Mouse (Mus musculus) common myeloid progenitor, adult 5-6 weeks (primary cell): ENCODE measurements around the gene U2surp. TPM values are rescaled to one million over a fixed set of nuclear protein-coding genes. Genes with fewer than 3 reads are reported as not detected.

Experiments
- ATAC-seq: replicated peaks from 2 replicates; pipeline ENCODE4 v1.8.0; 2016; ENCODE audit warnings: low read depth, mild to moderate bottlenecking, moderate TSS enrichment, inconsistent platforms; ENCODE audit not compliant: poor library complexity, severe bottlenecking
- total RNA-seq: library from RNA; stranded (forward); fragments of 200-1000, 187-1606 nt; gene quantifications from 2 replicates; pipeline ENCODE4 v1.2.3, GENCODE M21; 2017

U2surp gene
- total RNA-seq, 1 experiment from 2014 or later: 227 TPM

DNA sequence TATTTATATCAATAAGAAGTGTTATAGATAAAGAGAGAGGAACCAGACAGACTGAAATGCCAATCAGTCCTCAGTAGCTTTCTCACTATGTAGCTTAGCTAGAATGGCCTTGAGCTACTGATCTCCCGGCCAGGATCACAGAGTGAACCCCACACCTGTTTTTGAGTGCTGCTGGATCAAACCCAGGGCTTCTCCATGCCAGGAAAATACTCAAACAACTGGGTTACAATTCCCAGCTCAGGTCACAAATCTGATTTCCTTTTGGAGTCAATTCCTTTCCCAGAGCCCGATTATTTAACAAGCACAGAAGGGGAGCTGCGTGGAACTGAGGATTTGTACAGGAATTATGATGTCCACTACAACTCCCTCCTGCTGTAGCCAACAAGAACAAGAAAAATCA is 31.8 kb downstream of the U2surp start:
- no peak for ATAC-seq

DNA sequence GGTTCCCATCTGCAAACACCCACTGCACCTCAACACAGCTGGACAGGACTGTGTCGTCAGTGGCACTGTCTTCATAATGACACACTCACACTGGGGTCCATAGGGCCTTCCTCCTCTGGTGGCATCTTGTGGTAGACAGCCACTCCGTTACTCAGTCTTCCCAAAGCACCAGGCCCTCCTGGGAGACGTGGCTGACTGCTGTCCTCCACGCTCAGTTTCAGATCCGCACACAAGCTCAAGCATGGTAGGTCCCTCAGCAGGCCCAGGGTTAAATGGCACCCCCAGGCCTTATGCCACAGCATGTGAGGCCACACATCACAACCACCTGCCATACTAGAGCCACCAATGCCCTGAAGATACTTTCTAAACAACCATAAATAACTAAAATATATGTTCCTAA is 33.4 kb downstream of the U2surp start:
- no peak for ATAC-seq

DNA sequence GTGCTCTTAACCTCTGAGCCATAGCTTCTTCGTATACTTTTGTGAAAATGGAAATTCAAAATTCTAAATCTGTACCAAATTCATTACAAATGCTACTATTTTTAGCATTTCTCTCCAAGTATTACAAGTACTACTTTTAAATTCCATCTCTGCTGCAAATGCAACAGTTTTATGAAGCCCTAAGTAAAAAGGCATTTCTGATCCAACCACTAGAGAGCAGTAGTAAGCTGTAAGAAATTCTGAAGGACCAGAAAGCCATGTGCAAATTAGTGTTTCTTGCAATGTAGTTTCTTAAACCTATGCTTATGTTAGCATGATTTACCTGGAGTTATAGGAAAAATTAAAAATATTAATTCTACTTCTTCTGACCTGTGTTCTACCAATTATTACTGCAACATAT is 38.9 kb downstream of the U2surp start:
- ATAC-seq: 0 out of 2 replicates have a peak, but pooled peaks have one; percentile 36

DNA sequence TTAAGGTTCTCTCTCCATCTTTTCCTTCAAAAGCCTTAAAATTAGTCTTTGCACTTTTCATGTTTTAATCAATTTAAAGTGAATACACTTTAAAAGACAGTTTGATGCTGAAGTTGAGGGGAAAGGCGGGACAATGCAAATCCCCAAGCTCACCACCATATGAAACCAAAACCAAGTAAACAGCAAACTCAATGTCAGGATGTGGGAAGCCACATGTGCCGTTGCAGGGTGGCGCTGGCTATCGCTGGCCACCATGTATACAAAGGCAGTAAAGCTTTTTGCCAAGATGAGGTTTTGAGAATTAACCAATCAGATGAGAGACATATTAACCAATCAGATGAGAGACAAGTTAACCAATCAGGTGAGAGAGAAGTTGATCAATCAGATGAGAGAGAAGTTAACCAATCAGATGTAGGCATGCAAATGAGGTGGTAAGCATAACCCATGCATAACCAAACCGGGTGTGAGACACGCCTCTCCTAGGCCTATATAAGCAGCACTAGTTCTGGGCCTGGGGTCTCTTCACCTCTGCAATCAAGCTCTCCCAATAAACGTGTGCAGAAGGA is 42.7 kb downstream of the U2surp start:
- peak; percentile 73 for ATAC-seq

DNA sequence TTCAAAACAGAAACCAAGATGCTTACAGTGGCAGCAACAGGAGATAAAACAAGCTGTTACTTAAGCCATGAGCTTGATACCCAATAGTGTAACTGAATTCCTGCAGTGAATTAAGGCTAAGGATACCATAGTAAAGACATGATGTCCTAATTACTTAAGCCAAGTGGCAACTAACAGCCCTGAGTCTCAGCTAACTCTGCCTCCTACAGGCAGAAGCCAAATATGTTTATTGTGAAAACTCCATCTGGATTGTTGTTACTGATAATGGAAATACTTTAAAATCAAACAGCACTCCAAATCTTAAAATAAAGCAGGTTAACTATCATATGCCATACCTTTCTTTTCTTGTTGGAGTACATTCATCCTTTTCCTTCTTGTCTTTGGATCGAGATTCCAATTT is 47.8 kb downstream of the U2surp start:
- no peak for ATAC-seq

DNA sequence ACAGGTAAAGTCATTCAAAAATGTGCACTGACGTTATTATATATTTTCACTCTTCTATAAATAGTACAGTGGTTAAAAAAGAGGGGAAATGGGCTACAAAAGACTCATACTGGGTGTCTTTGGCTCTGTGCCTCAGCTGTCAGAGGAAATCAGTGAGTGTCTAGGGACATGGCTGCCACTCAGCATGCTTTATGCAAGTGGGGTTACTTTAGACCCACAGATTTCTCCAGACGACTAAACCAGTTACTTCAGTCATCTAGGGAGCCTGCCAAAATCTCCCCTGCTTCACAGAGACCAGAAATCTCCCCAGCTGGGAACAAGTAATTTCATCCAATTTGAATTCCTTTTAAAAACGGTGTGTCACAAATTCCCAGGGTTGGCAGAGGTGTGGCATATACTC is 59.9 kb downstream of the U2surp start:
- no peak for ATAC-seq

DNA sequence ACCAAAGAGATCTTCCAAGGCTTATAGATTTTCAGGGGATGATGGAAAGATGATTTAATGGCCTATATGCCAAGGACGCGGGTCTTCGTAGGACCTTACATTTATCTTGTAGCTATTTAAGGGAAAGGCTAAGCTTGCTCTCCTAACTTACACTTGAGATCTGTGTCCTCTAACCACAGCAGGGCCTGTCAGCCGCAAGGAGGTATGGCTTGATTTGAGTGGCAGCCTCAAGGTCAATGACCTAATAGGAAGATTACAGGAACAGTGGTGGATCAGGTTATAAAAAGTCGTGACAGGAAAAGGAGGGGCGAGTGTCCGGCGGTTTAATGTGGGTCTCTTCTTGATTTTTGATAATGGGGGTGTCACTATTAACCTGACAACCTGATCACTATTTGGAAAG is 61.2 kb downstream of the U2surp start:
- no peak for ATAC-seq

DNA sequence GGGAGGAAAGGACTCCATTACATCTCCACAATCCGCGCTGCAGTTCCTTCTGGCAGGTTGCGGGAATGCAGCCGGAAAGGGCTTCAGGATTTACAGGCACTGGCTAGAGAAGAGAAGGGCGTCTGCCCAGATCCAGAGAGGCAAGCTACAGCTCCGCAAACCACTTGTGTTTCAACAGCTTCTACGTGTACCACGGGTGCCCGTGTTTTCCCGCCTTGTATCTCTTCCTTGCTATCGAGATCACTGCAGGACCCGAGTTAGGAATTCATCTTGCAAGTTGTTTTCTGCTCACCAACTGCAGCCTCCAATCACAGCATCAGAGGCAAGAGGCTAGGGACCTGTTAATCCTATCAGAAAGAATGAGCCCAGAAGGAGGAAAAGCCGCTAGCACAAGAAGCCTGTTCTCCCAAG is 69.5 kb downstream of the U2surp start:
- no peak for ATAC-seq

DNA sequence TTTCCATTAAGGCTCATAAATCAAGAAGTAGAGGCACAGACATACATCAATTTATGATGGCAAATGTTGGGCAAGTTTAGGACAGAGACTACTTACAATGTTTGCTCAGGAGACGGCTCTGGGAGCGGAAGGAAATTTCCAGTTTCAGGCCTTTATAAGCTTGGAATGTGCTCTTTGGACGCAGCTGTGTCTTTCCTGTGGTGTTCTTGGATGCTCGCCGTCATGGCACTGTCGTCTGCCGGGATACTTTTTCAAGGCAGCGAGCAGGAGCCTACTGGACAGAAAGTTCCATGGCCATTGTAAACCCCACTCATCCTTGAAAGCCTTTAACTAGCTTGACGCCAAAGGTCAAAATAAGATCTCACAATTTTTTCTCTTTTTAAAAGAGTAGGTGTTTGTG is 73.9 kb downstream of the U2surp start:
- ATAC-seq: no peak

DNA sequence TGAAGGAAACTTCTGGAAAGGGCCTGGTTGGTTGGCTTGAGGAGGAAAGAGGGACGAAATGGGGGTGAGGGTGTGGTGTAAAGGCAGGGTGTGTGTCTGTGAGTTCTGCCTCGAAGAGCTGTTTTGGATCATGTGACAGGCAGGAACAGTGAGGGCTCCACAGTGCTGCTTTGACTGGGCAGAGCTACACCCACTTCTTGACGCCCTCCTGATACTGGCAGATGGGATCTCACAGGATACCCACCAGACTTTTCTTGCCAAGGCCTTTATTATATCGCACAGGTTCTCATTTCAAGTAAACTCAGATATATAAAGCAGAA is 75.5 kb downstream of the U2surp start:
- no peak for ATAC-seq

DNA sequence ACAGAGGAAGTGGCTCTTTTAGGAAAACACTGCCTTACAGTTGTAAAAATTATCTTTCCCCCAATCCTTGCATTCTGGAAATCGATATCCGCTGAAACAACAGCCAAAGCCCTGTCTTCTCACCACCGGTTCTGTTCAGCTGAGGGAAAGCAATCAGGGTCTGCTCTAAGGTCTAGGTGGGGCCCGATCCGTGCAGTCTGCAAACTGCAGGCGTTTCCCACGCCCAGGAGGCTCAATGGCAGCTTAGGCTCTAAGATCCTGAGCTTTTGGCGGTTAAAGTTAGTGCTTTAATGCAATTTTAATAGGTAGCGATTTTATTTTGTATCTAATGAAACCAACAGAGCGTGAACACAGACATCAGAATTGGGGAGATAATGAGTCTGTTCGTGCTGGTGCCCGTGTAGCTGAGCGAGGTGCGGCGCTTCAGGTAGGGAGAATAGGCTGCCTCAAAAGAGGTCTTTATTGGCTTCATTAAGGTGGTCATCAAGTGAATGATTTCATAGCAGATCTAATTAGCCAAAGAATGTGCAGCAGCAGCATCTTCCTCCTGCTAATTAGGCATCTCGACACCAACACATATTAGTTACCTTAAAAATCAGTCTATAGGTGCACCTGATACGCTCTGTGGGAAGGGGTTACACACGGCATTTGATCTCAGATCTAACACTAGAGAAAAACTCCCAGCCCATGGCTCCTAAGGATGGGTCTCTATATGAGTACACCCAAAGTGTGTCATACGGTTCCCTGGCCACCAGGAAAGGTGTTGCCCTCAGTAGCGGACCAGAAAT is 76.1 kb downstream of the U2surp start:
- ATAC-seq: no peak

DNA sequence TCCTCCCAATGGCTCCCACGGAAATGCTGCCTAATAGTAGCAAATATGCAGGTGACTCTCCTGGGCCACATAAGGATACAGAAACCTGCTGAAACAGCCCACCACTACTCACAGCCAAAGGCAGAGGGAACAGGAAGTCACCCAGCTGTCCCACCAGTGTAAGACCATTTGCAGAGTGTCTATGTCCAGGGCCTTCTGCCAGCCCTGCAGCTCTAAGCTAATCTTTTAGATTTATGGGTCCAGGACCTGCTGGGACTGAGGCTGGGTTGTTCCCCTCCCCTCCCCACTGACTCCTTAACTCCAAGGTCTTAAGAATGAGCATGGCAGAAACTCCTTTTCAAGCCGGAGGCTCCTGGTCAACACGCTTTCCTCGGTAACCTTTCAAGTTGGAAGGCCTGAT is 83.5 kb downstream of the U2surp start:
- no peak for ATAC-seq

DNA sequence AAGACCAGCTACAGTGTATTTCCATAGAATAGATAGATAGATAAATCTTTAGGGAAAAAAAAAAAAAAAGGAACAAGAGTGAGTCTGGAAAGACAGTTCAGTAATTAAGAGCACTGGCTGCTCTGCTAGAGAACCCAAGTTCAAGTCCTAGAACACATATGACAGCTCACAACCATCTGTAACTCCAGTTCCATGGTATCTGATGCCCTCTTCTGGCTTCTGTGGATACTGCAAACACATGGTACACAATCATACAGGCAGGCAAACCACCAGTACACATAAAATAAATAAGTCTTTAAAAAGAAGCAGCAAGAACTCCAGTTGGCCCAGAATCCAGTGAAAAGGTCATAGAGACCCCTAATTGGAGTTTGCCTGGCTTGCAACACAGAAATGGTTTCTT is 97.9 kb downstream of the U2surp start:
- no peak for ATAC-seq

DNA sequence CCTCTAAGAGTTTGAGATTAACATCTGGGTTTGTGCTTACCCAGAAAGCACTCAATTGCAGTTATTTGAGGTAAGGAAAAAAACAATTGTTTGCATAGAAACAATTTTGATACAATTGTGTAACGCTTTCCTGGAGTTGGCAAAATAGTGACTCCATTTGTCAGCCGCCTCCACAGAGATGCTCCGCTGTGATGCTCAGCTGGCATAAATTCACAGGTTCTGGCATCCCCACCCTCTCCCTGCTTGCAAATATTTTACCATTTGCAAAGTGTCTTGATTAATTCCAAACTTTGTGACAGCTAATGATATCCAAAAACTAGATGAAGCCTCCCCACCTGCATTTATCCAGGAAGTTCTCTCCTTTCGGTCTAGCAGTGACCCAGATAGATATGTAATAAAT is 99.7 kb downstream of the U2surp start:
- no peak for ATAC-seq

DNA sequence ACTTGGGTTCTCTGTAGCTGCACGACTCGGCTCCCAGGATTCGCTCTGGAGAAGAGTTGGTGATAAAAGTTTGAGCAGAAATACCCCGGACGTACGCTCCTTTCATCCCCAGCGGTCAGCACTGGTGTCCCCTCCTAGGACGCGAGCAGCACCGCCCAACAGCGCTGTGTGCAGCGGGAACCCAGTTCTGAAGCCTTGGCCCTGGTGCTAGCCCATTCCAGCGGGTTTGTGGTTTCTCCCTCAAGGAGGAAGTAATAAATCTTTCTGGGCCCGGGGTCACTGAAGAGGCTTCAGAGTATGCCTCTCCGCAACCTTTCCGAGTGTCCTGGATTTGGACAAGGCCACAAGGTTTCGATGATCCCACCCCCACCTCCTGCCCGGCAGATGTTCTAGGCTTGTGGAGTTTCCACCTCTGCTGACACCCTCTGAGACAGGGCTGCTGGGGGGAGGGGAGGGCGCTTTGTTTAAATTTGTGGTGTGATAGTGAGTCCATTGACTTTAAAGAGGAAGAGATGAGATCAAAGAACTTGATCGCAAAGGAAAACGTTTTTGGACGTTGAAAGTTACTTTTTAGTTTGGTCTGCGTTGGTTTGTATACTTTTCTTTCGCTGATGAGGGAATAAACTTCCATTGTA is 104.1 kb downstream of the U2surp start:
- peak; percentile 68 for ATAC-seq

Other genes with a start within 250 kb of the U2surp start
- gene Chst2, start 105.3 kb downstream of the U2surp start, total RNA-seq: 0.05 TPM in 1 of 2 replicates, not detected in the other
- gene Paqr9, start 47.7 kb upstream of the U2surp start, total RNA-seq: 7.8 and 11.7 TPM in 2 replicates
- gene Pcolce2, start 125.6 kb upstream of the U2surp start, total RNA-seq: not detected in 2 replicates
- gene Trpc1, start 238.4 kb upstream of the U2surp start, total RNA-seq: not detected in 2 replicates